Mouse (Mus musculus): ENCODE measurements around the gene Kdm4c. TPM values are rescaled to one million over a fixed set of nuclear protein-coding genes. Genes with fewer than 3 reads are reported as not detected.
"Not testable (repeated sequence)": the region's sequence is repeated elsewhere in the genome, so short reads cannot be mapped to it uniquely, and the experiment has no call there.

Kdm4c gene
- polyA plus RNA-seq, 1 experiment = 4.8 TPM

DNA sequence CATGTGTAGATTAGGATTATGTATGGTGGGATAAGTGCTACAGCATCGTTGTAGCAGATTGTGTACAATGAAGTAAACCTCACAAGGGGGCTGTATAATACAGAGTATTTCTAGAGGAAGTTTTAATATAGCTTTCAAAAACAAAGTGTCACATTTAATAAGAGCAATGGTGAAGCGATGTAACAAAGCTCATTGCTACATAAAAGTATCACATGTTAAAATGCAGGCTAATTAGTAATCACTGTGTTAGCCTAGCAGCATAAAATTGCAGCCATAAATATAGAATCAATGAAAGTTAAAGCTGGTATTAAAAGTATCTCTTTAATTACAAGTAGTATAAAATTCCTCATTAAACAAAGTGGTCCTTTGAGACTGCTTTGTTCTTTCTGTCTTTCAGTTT lies 150.9 kb downstream of the Kdm4c start:
- Histone ChIP-seq H3K4me2 (ENCODE audit: low read depth) (no peak overlapping the region), H3K79me2 (ENCODE audit: control insufficient read depth, insufficient read depth) (no peaks in the 10 kb centered on the region), H3ac (ENCODE audit: control insufficient read depth, insufficient read length) (no peak overlapping the region), H3K4me3 (no peak overlapping the region), H3K36me3 (ENCODE audit: control insufficient read depth, insufficient read depth) (peaks cover 22% of the 10 kb centered on the region), H3K27me3 (ENCODE audit: control insufficient read depth, insufficient read depth, insufficient read length) (no peaks in the 10 kb centered on the region)
- TF ChIP-seq MAX (IDR thresholded peaks at IDR 0.05; ENCODE audit: low read depth) (no peak), POLR2A (IDR thresholded peaks at IDR 0.05; ENCODE audit: insufficient read length, low read depth) (no peak), SRF (IDR thresholded peaks at IDR 0.05; ENCODE audit: control insufficient read depth, insufficient read length, low read depth) (no peak), REST (IDR thresholded peaks at IDR 0.05; ENCODE audit: insufficient read depth, insufficient read length) (no peak), CEBPB (IDR thresholded peaks at IDR 0.05; ENCODE audit: insufficient read depth, poor library complexity, severe bottlenecking) (no peak), TCF12 (IDR thresholded peaks at IDR 0.05; ENCODE audit: insufficient read depth, poor library complexity, severe bottlenecking) (no peak), MYOG (IDR thresholded peaks at IDR 0.05; ENCODE audit: control insufficient read depth in 1 of 3, insufficient read depth in 1 of 3, insufficient read length in 2 of 3, low read depth in 2 of 3) (no peak), MYOD1 (IDR thresholded peaks at IDR 0.05; ENCODE audit: control insufficient read depth in 1 of 3, insufficient read length in 2 of 3, low read depth in 2 of 3) (no peak), POLR2AphosphoS2 (IDR thresholded peaks at IDR 0.05; ENCODE audit: insufficient read length, low read depth) (no peak), USF1 (IDR thresholded peaks at IDR 0.05; ENCODE audit: low read depth) (no peak), E2F4 (IDR thresholded peaks at IDR 0.05; ENCODE audit: insufficient read depth) (no peak), TCF3 (IDR thresholded peaks at IDR 0.05; ENCODE audit: insufficient read length, low read depth) (no peak)

DNA sequence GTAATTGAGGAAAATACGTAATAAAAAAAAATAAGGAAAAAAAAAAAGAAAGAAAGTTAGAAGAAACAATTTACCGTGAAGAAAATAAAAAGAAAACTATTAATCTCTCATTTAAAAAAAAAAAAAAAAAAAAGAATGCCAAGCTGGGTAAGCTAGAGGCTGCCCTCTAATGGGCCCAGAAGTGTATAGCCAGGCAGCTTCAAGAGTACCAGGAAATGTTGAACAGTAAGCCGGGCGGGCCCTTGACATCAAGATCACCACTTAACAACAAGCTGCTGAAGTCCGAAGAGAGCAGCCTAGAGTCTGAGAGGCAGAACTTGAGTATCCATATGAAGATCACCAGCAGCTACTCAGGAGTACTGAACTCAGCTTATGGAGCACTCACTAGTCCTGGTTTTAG lies 154.3 kb downstream of the Kdm4c start:
- Histone ChIP-seq H3ac (ENCODE audit: control insufficient read depth, insufficient read length) (no peak overlapping the region), H3K4me2 (ENCODE audit: low read depth) (no peak overlapping the region), H3K27me3 (ENCODE audit: control insufficient read depth, insufficient read depth, insufficient read length) (no peaks in the 10 kb centered on the region), H3K36me3 (ENCODE audit: control insufficient read depth, insufficient read depth) (peaks cover 22% of the 10 kb centered on the region), H3K4me3 (no peak overlapping the region), H3K79me2 (ENCODE audit: control insufficient read depth, insufficient read depth) (no peaks in the 10 kb centered on the region)
- TF ChIP-seq TCF12 (IDR thresholded peaks at IDR 0.05; ENCODE audit: insufficient read depth, poor library complexity, severe bottlenecking) (no peak), POLR2AphosphoS2 (IDR thresholded peaks at IDR 0.05; ENCODE audit: insufficient read length, low read depth) (no peak), CEBPB (IDR thresholded peaks at IDR 0.05; ENCODE audit: insufficient read depth, poor library complexity, severe bottlenecking) (no peak), USF1 (IDR thresholded peaks at IDR 0.05; ENCODE audit: low read depth) (no peak), SRF (IDR thresholded peaks at IDR 0.05; ENCODE audit: control insufficient read depth, insufficient read length, low read depth) (no peak)

DNA sequence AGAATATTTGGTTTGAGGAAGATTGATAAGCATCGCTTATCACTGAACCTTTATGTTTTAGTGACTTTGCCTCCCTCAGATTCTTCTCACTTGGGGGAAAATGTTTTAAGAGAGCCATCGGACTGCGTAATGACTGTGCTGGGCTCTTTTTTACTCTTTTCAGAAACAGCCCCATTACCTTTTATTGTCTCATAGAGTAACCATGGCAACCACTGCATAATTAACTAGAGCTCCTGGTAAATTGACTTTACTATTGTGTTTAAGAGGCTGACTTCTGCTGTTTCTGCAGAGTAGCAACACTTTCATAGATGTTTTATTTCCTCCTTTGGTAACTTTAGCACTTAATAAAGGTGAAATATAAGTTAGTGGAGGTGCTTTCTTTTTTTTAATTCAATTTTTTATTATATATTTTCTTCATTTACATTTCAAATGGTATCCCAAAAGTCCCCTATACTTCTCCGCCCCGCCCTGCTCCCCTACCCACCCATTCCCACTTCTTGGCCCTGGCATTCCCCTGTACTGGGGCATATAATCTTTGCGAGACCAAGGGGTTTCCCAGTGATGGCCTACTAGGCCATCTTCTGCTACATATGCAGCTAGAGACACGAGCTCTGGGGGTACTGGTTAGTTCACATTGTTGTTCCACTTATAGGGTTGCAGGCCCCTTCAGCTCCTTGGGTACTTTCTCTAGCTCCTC lies 159.5 kb downstream of the Kdm4c start:
- not testable (repeated sequence) for H3K36me3 ChIP-seq (ENCODE audit: control insufficient read depth, insufficient read depth)

DNA sequence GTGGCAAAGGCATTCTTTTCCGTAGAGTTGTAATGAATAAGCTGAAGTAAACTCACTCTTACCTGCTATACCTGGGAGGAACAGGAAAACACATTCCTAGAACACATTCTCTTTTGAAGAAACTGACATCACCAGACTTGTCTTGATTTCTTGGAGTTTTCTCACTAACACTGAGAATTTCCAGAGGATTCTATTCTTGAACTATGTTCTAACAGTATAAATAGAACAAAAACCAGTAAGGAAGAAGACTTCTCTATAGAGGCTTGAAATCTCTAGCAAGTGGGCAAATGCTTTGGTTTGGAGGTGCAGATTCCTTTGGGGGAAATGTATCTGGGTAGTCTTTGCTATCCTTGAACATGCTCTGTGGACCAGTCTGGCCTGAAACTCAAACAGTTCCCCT lies 166.4 kb downstream of the Kdm4c start:
- no peak overlapping the region for H3K4me3 ChIP-seq
- no peaks in the 10 kb centered on the region for H3K27me3 ChIP-seq (ENCODE audit: control insufficient read depth, insufficient read depth, insufficient read length)
- H3K79me2 ChIP-seq (ENCODE audit: control insufficient read depth, insufficient read depth) = no peaks in the 10 kb centered on the region
- H3K4me2 ChIP-seq (ENCODE audit: low read depth) = no peak overlapping the region
- H3K36me3 ChIP-seq (ENCODE audit: control insufficient read depth, insufficient read depth) = peaks cover 5% of the 10 kb centered on the region
- no peak overlapping the region for H3ac ChIP-seq (ENCODE audit: control insufficient read depth, insufficient read length)
- TF ChIP-seq POLR2A (IDR thresholded peaks at IDR 0.05; ENCODE audit: insufficient read length, low read depth) = no peak
- no peak for TF ChIP-seq E2F4 (IDR thresholded peaks at IDR 0.05; ENCODE audit: insufficient read depth)
- no peak for TF ChIP-seq SRF (IDR thresholded peaks at IDR 0.05; ENCODE audit: control insufficient read depth, insufficient read length, low read depth)
- no peak for TF ChIP-seq CEBPB (IDR thresholded peaks at IDR 0.05; ENCODE audit: insufficient read depth, poor library complexity, severe bottlenecking)
- no peak for TF ChIP-seq MYOG (IDR thresholded peaks at IDR 0.05; ENCODE audit: control insufficient read depth in 1 of 3, insufficient read depth in 1 of 3, insufficient read length in 2 of 3, low read depth in 2 of 3)
- no peak for TF ChIP-seq REST (IDR thresholded peaks at IDR 0.05; ENCODE audit: insufficient read depth, insufficient read length)
- TF ChIP-seq USF1 (IDR thresholded peaks at IDR 0.05; ENCODE audit: low read depth) = no peak
- TF ChIP-seq MAX (IDR thresholded peaks at IDR 0.05; ENCODE audit: low read depth) = no peak
- TF ChIP-seq MYOD1 (IDR thresholded peaks at IDR 0.05; ENCODE audit: control insufficient read depth in 1 of 3, insufficient read length in 2 of 3, low read depth in 2 of 3) = no peak
- no peak for TF ChIP-seq TCF3 (IDR thresholded peaks at IDR 0.05; ENCODE audit: insufficient read length, low read depth)
- TF ChIP-seq TCF12 (IDR thresholded peaks at IDR 0.05; ENCODE audit: insufficient read depth, poor library complexity, severe bottlenecking) = no peak

More for the DNA sequence above, 159.5 kb downstream of the Kdm4c start:
- H3K27me3 ChIP-seq (ENCODE audit: control insufficient read depth, insufficient read depth, insufficient read length); H3K79me2 ChIP-seq (ENCODE audit: control insufficient read depth, insufficient read depth); H3K4me2 ChIP-seq (ENCODE audit: low read depth); H3K4me3 ChIP-seq; H3ac ChIP-seq (ENCODE audit: control insufficient read depth, insufficient read length): not testable (repeated sequence)

DNA sequence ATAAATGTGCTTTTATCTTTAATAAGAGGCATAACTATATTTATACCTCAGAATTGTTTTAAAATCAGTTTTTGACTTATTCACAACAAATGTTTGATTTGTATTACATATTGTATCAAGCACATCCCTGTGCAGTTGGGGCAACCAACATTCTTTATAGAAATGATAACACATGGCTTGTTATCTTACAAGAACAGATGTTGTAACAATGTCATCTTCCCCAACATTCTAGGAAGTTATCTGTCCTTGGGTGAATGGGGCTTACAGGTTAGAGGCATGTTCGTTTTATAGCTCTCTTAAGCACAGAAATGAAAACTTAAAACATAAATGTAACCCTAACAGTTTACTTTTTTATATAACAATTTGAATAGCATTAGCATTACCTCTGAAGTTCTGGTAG lies 177.5 kb downstream of the Kdm4c start:
- Histone ChIP-seq H3K36me3 (ENCODE audit: control insufficient read depth, insufficient read depth) (no peaks in the 10 kb centered on the region), H3K79me2 (ENCODE audit: control insufficient read depth, insufficient read depth) (no peaks in the 10 kb centered on the region), H3K4me2 (ENCODE audit: low read depth) (no peak overlapping the region), H3ac (ENCODE audit: control insufficient read depth, insufficient read length) (no peak overlapping the region), H3K4me3 (no peak overlapping the region), H3K27me3 (ENCODE audit: control insufficient read depth, insufficient read depth, insufficient read length) (no peaks in the 10 kb centered on the region)
- TF ChIP-seq MAX (IDR thresholded peaks at IDR 0.05; ENCODE audit: low read depth) (no peak), USF1 (IDR thresholded peaks at IDR 0.05; ENCODE audit: low read depth) (no peak), POLR2AphosphoS2 (IDR thresholded peaks at IDR 0.05; ENCODE audit: insufficient read length, low read depth) (no peak), POLR2A (IDR thresholded peaks at IDR 0.05; ENCODE audit: insufficient read length, low read depth) (no peak), CEBPB (IDR thresholded peaks at IDR 0.05; ENCODE audit: insufficient read depth, poor library complexity, severe bottlenecking) (no peak), REST (IDR thresholded peaks at IDR 0.05; ENCODE audit: insufficient read depth, insufficient read length) (no peak), TCF12 (IDR thresholded peaks at IDR 0.05; ENCODE audit: insufficient read depth, poor library complexity, severe bottlenecking) (no peak)

Other genes starting within 250 kb of the Kdm4c start
- gene Frmd3, start 229.1 kb upstream of the Kdm4c start, polyA plus RNA-seq (2012; fragmentation: generic; extraction: Trizol) = not detected

Measured in myocyte (in vitro differentiated cells).